Mouse (Mus musculus) spleen, postnatal 36 days (tissue): ENCODE measurements around the gene Atf4.
A peak's percentile ranks its signal among the peaks of the same experiment; 100 is the strongest.

Source experiments
- DNase-seq, 2 experiments: peaks; one replicate each; pipeline ENCODE4 v3.0.0; 2022; ENCODE audit warnings: low spot score in 2 of 2, mixed read lengths in 1 of 2

Atf4 gene

GRCm38 (mm10) chr15:80249672-80250071, 5.3 kb upstream of the Atf4 start:
- no peak for DNase-seq

- no peak for DNase-seq
Observed at GRCm38 (mm10) chr15:80250586-80250985, 4.4 kb upstream of the Atf4 start.

- DNase-seq: no peak
Observed at GRCm38 (mm10) chr15:80253530-80253929, 1.5 kb upstream of the Atf4 start.

- DNase-seq: no peak
Observed at GRCm38 (mm10) chr15:80254207-80254606, 777 bp upstream of the Atf4 start.

GRCm38 (mm10) chr15:80255646-80256121, 700 bp downstream of the Atf4 start:
- peak; percentile 82 to 86 for DNase-seq

- DNase-seq: no peak
Observed at GRCm38 (mm10) chr15:80256242-80256641, 1.3 kb downstream of the Atf4 start.

DNA sequence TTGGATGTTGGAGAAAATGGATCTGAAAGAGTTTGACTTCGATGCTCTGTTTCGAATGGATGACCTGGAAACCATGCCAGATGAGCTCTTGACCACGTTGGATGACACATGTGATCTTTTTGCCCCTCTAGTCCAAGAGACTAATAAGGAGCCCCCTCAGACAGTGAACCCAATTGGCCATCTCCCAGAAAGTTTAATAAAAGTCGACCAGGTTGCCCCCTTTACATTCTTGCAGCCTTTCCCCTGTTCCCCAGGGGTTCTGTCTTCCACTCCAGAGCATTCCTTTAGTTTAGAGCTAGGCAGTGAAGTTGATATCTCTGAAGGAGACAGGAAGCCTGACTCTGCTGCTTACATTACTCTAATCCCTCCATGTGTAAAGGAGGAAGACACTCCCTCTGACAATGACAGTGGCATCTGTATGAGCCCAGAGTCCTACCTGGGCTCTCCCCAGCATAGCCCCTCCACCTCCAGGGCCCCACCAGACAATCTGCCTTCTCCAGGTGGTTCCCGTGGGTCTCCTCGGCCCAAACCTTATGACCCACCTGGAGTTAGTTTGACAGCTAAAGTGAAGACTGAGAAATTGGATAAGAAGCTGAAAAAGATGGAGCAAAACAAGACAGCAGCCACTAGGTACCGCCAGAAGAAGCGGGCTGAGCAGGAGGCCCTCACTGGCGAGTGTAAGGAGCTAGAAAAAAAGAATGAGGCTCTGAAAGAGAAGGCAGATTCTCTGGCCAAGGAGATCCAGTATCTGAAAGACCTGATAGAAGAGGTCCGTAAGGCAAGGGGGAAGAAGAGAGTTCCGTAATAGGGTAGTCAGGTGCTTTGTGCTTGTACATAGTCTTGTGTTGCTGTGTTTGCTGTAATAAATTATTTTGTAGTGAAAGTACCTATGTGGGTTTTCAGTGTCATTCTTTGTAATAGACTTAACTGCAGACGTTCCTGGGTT, 1.9 kb downstream of the Atf4 start:
- DNase-seq: no peak

DNA sequence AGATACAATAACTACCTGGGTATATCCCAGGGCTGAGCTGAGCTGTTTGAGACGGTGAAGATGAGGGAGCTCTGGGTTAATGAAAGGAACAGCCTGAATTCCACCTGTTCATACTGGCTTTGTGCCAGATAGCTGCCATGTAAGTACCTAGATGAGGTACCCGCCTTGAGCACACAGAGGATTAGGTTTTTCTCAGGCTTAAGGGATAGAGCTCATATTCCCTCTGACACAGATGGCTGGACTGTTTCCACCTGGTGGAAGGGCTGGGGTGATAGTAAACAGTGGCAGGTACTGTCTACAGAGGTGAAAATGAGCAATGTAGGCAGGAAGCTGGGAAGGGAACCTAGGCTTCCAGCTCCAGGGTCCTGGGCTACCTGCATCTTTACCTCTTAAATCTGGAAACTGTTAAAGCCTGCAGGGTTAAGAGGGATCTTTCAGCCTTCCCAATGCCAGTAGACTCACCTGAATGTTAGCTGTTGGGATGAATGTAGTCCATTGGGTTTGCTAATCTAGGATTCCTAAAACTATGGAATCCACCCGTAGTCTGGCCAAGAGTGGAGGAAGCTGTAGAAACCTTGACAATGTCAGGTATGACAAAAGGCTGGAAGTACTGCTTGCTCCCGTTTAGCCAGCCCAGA, 2.7 kb downstream of the Atf4 start:
- no peak for DNase-seq

GRCm38 (mm10) chr15:80258240-80259170, 3.5 kb downstream of the Atf4 start:
- peak; percentile 61 to 68 for DNase-seq

DNA sequence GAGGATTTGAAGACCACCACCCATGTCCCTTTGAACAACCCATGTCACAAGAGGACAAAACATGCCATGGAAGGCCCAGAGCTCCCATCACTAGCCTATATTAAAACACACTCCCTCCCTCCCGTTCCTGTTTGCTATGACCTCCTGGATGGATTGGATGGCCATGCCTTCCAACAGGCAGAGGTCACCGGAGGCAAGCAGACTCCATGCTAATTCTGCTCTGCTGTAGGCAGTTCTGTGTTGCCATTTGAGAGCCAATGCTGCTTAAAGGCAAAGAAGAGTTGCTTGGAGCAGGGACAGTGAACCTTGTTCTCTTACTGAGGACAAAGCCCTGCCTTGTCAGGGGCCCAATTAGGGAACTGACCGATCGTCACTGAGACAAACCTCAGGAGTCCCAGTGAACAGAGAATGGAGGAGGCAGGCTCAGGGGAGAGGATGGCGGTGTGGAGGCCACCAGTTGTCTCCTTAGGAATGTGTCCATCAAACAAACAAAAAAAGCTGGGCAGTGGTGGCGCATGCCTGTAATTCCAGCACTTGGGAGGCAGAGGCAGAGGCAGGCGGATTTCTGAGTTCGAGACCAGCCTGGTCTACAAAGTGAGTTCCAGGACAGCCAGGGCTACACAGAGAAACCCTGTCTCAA, 4.5 kb downstream of the Atf4 start:
- DNase-seq: no peak

DNA sequence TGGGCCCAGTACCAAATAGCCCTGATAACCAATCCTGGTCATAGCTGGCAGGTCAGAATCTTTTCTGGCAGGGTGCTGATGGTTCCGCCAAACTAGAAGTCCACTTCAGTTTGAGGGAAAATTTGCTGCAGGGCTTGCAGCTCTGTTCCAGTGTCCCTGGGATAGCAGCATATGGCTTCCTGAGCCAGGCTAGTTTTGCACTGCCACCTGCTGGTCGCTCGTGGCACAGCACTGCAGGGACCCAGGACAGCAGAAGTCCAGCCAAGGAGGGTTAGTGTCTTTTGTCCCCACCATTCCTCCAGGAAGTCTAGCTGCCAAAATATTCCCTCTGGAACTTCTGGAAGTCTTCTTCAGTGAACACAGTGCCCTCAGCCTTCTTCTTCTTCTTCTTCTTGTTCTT, 5.7 kb downstream of the Atf4 start:
- peak; percentile 67 to 70 for DNase-seq

DNA sequence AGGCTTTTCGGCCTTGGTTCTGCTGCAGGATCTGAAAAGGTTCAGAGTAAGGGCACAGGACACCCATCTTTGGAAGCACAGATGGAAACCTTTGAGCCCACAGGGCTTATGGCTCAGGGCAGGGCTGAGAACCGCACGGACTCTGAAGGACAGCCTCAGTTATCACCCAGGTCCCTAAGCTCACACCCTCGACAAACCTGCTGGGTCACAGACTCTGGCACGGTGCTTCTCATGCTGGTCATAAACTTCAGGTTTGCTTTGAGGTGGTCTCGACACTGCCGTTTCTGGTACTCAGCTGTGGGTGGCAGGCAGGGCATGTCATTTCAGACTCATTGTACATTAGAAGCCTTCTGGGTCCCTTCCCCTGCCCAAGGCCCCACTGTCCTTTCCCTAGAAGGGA, 6.1 kb downstream of the Atf4 start:
- no peak for DNase-seq

DNA sequence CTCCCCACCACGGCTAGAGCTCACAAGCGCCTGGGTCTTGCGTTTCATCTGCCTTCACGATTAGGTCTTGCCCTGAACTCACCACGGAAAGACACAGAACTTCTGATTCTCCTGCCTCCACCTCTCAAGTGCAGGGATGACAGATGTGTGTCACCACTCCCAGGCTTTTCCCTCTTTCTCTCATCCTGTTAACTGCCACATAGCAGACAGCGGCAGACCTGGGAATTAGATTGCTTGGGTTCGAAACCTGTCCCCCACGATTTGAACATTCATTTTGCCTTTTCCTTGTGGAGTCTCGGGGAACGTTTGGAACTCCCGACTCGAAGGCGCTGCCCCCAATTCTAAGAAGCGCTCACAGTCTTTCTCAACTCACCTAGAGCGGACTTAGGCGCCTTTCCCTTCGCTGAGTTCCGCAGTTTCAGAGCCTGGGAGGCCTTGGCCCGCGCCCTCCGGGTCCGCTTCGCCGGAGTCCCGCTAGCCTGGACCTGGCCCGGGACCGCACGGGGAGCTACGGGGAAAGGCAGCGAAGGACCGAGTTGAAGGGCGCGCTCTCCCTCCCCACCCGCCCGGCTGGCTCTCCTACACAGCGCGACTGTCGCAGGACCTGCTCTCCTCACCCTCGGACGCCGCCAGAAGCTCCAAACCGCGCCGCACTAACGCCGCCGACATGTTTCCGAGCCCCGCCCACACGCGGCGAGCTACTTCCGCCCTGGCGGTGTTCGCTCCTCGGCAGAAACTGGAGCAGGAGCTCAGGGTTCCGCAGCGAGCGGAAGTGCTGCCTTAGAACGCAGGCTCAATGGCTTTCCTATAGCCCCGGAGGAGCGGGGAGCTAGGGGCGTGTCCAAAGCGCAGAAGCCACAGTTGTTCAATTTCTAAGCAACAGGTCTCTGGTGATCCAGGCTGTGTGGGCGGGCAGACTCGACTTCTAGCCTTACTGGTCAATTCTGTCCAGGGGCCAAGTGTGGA, 8.9 kb downstream of the Atf4 start, which contains the start of gene Rps19bp1:
Rps19bp1 (minus strand) TSS at position 706 of the 966 bp plus-strand sequence.
- peak; percentile 87 to 90 for DNase-seq

- peak; percentile 55 to 65 for DNase-seq
Observed at GRCm38 (mm10) chr15:80266281-80266680, 11.3 kb downstream of the Atf4 start.

- DNase-seq: no peak
Observed at GRCm38 (mm10) chr15:80271858-80272396, 16.9 kb downstream of the Atf4 start.

DNA sequence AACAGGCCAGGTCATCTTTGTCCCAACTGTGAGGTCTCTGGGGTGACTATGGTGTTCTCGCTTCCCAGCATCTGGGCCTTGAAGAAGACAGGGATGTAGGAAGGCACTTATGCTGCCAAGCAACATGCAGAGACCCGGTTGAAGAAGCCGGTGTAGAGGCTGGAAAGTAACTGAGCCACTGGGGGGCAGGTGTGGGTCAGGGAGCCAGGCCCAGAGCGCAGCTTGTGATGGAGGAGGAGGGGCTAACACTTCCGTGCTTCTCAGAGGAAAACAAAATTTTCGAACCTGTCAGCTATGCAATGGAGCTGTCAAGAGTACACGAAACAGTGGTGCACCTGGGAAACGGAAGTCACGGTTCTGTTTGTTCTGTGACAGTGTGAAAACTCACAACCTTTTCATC, 22.1 kb downstream of the Atf4 start:
- no peak for DNase-seq

DNA sequence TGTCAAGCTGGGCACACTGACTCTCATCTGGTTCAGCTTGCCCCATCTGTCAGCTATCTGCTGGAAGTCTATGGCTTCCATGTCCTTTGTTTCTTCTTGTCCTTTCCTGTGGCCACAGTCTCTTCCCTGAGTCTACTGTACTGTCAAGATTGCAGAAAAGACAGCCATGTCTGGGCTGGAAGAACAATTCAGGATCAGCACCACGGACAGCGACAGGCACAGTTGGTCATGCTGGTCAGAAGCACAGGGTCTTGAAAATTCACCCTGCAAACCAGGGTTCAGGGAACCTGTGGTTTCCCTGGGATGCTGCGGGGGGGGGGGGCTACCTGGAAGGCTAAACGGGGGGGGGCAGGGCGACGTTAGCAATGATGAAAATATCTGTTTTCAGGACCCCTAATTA, 22.6 kb downstream of the Atf4 start:
- DNase-seq: no peak

DNA sequence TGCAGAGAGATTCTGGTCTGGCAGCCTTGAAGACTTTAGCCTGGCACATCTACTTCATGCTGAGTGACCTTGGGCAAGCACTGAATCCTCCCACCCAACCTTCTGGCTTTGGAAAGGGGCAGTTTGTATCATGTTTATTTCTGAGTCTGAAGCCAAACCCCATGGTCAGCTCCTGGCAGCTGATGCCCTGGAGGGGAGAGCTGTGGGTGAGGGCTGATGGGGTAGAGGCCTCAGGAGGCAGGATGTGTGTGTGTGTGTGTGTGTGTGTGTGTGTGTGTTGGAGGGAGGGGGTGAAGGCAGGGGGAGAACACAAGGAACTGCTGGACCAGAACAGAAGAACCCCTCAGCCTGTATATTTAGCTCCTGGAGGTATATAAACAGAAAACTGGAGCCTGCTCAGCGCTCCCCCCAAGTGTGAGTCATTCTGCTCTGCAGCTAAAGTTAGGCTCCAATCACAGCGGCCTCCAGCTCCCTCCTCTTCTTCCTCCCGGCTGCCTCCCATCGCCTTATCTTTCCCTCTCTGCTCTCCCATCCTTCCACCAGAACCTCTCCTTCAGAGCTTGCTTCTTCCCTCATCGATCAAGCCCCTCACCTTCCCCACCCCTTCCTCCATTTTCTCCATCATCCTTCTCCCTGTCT, 23.3 kb downstream of the Atf4 start:
- DNase-seq: no peak

DNA sequence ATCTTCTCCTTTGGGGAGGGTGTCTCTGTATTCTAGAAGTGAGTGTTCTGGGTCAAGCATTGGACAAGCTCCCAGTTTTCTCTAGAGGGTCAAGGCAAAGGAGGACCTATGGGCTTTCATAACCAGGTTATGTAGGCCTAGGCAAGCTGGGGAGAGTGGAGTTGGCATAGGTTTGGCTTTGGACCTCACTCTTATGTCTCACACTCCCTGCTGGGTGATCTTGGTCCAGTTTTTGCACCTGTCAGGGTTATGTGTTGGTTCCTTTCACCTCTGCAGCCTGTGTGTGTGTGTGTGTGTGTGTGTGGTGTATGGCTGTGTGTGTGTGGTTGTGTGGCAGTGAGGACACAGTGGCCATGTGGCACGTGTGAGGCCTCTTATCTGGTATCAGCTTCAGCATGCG, 24.1 kb downstream of the Atf4 start:
- no peak for DNase-seq
